Comparison of ENCODE assay signal across 22 mouse cellular contexts in genomic region chr14:58046639-58047284, GRCm38 (mm10). TPM values are rescaled to one million over a fixed set of nuclear protein-coding genes. Genes with fewer than 3 reads are reported as not detected.
DNase-seq lines count a peak whose midpoint lies in the region; ATAC-seq and TF ChIP-seq lines count a peak whose summit lies in the region.
"Had no signal": no experiment of that assay in that cellular context is flagged by ENCODE, and none has a peak within 500 bp of the region (broad histone marks: within the 10 kb centered on the region; RNA-seq: fewer than 3 reads in every experiment).

No protein-coding gene starts in this region.

- H3K9me3 ChIP-seq in intestine, embryonic 14.5 days (ENCODE audit: control insufficient read depth, low read length): no peaks in the 10 kb centered on the region
- H3K9me3 ChIP-seq in intestine, embryonic 15.5 days: no peaks in the 10 kb centered on the region
- no peaks in the 10 kb centered on the region for H3K9me3 ChIP-seq in stomach, embryonic 15.5 days
- no peaks in the 10 kb centered on the region for H3K9me3 ChIP-seq in hindbrain, postnatal 0 days (ENCODE audit: low read length)
- H3K9me3 ChIP-seq: embryonic facial prominence, embryonic 12.5 days; forebrain, embryonic 12.5 days; heart, embryonic 10.5 days had no signal

- H3K4me3 ChIP-seq in intestine, embryonic 14.5 days (ENCODE audit: low read depth, low read length): no peak overlapping the region
- no peak overlapping the region for H3K4me3 ChIP-seq in intestine, embryonic 15.5 days (replicated peaks)
- no peak overlapping the region for H3K4me3 ChIP-seq in stomach, embryonic 15.5 days (replicated peaks)
- no peak overlapping the region for H3K4me3 ChIP-seq in hindbrain, postnatal 0 days (ENCODE audit: low read length)
- H3K4me3 ChIP-seq: embryonic facial prominence, embryonic 12.5 days; forebrain, embryonic 12.5 days; heart, embryonic 10.5 days had no signal

- no peaks in the 10 kb centered on the region for H3K4me1 ChIP-seq in intestine, embryonic 14.5 days (replicated peaks; ENCODE audit: control insufficient read depth, insufficient read depth, low read length)
- H3K4me1 ChIP-seq in intestine, embryonic 15.5 days (replicated peaks): no peaks in the 10 kb centered on the region
- H3K4me1 ChIP-seq in stomach, embryonic 15.5 days: no peaks in the 10 kb centered on the region; the same call in 1 of the 2 replicates
- H3K4me1 ChIP-seq in hindbrain, postnatal 0 days (ENCODE audit: insufficient read depth, low read length): no peaks in the 10 kb centered on the region
- H3K4me1 ChIP-seq: embryonic facial prominence, embryonic 12.5 days; forebrain, embryonic 12.5 days; heart, embryonic 10.5 days had no signal

- H3K27me3 ChIP-seq in intestine, embryonic 14.5 days (replicated peaks; ENCODE audit: control insufficient read depth, insufficient read depth, low read length): no peaks in the 10 kb centered on the region
- H3K27me3 ChIP-seq in intestine, embryonic 15.5 days (replicated peaks): no peaks in the 10 kb centered on the region
- no peaks in the 10 kb centered on the region for H3K27me3 ChIP-seq in stomach, embryonic 15.5 days (replicated peaks)
- no peaks in the 10 kb centered on the region for H3K27me3 ChIP-seq in hindbrain, postnatal 0 days (ENCODE audit: insufficient read depth, low read length)
- H3K27me3 ChIP-seq: embryonic facial prominence, embryonic 12.5 days; forebrain, embryonic 12.5 days had no signal

- WGBS in intestine, embryonic 14.5 days: 72% methylated on average over 4 of the region's 4 CpGs
- whole genome bisulfite sequencing in intestine, embryonic 15.5 days: 62% methylated on average over 4 of the region's 4 CpGs
- WGBS in stomach, embryonic 15.5 days: 52% methylated on average over 4 of the region's 4 CpGs
- WGBS in hindbrain, postnatal 0 days: 91% methylated on average over 4 of the region's 4 CpGs

- no peak overlapping the region for H3K9ac ChIP-seq in intestine, embryonic 14.5 days (ENCODE audit: low read length)
- H3K9ac ChIP-seq in intestine, embryonic 15.5 days: no peak overlapping the region
- H3K9ac ChIP-seq in stomach, embryonic 15.5 days: no peak overlapping the region
- H3K9ac ChIP-seq in hindbrain, postnatal 0 days (replicated peaks; ENCODE audit: low read length): no peak overlapping the region
- H3K9ac ChIP-seq: embryonic facial prominence, embryonic 12.5 days; forebrain, embryonic 12.5 days had no signal

- ATAC-seq in intestine, embryonic 14.5 days (replicated peaks; ENCODE audit: low FRiP score, low TSS enrichment, low read depth): peak; percentile 60; the same call in 1 of the 2 replicates
- ATAC-seq in intestine, embryonic 15.5 days: peak; percentile 96
- ATAC-seq in stomach, embryonic 15.5 days (ENCODE audit: insufficient read depth, low FRiP score, low read depth): peak; percentile 87
- ATAC-seq in hindbrain, postnatal 0 days: no peak
- ATAC-seq: forebrain, embryonic 16.5 days had no signal

- DNase-seq in kidney, adult 9 months: peak; percentile 76
- DNase-seq in kidney, adult 18-20 months: no peak
- no peak for DNase-seq in intestine, embryonic 14.5 days (ENCODE audit: low spot score)
- no peak for DNase-seq in hindbrain, postnatal 0 days (ENCODE audit: low spot score)
- DNase-seq in adrenal gland, adult (ENCODE audit: inconsistent age in 2 of 2, low spot score in 1 of 2): no peak
- no peak for DNase-seq in layer of hippocampus, adult 11-12 months (ENCODE audit: low spot score)
- DNase-seq: adrenal gland, adult 8-10 months; cerebellum, adult 11 months; cerebellum, adult 8-10 months; cerebellum, postnatal 14 days; embryo, embryonic 11 days; gastrocnemius, postnatal 10 days; heart, adult 18-20 months; heart, postnatal 10 days had no signal

- no peaks in the 10 kb centered on the region for H3K36me3 ChIP-seq in intestine, embryonic 14.5 days (ENCODE audit: control insufficient read depth, insufficient read depth, low read length)
- H3K36me3 ChIP-seq in intestine, embryonic 15.5 days: no peaks in the 10 kb centered on the region
- no peaks in the 10 kb centered on the region for H3K36me3 ChIP-seq in stomach, embryonic 15.5 days
- H3K36me3 ChIP-seq in hindbrain, postnatal 0 days (ENCODE audit: insufficient read depth, low read length): no peaks in the 10 kb centered on the region
- H3K36me3 ChIP-seq: embryonic facial prominence, embryonic 12.5 days; forebrain, embryonic 12.5 days; heart, embryonic 10.5 days had no signal

- H3K4me2 ChIP-seq in intestine, embryonic 14.5 days (ENCODE audit: low read length): no peak overlapping the region
- no peak overlapping the region for H3K4me2 ChIP-seq in intestine, embryonic 15.5 days (replicated peaks)
- H3K4me2 ChIP-seq in stomach, embryonic 15.5 days: no peak overlapping the region
- no peak overlapping the region for H3K4me2 ChIP-seq in hindbrain, postnatal 0 days (ENCODE audit: low read depth, low read length)
- H3K4me2 ChIP-seq: embryonic facial prominence, embryonic 12.5 days; forebrain, embryonic 12.5 days had no signal

- no peak for TF ChIP-seq CTCF in hindbrain, postnatal 0 days (IDR thresholded peaks at IDR 0.05; ENCODE audit: low read depth)

- no peak overlapping the region for H3K27ac ChIP-seq in intestine, embryonic 14.5 days (ENCODE audit: low read depth)
- peak overlapping the region; percentile 44; the same call in 1 of the 2 replicates for H3K27ac ChIP-seq in intestine, embryonic 15.5 days
- peak overlapping the region; percentile 14 for H3K27ac ChIP-seq in stomach, embryonic 15.5 days
- no peak overlapping the region for H3K27ac ChIP-seq in hindbrain, postnatal 0 days
- H3K27ac ChIP-seq: embryonic facial prominence, embryonic 12.5 days; forebrain, embryonic 12.5 days; heart, embryonic 10.5 days had no signal

RNA-seq across cellular contexts. Expression of gene Fgf9, which starts 23.6 kb away (rescaled TPM):
- 21.1 and 22.1 TPM in 2 replicates for polyA plus RNA-seq in intestine, embryonic 14.5 days (2014; fragmentation: Nextera tagmentation; extraction: Ambion mirVana)
- 17.1 and 19.3 TPM in 2 replicates for polyA plus RNA-seq in intestine, embryonic 15.5 days (2015; fragmentation: Nextera tagmentation; extraction: Ambion mirVana)
- 11.8 and 12.6 TPM in 2 replicates for polyA plus RNA-seq in stomach, embryonic 15.5 days (2015; fragmentation: Nextera tagmentation; extraction: Ambion mirVana)
- total RNA-seq in hindbrain, postnatal 0 days (2014; rRNA removed): 10.8 and 12.4 TPM in 2 replicates
- 24.2 and 25.9 TPM in 2 replicates for polyA plus RNA-seq in hindbrain, postnatal 0 days (2015; fragmentation: Nextera tagmentation; extraction: Ambion mirVana)
- total RNA-seq: ES-E14; hematopoietic stem cell, adult 5-6 weeks had no signal

RNA-seq across cellular contexts. Expression of gene Micu2, which starts 47.7 kb away (rescaled TPM):
- polyA plus RNA-seq in intestine, embryonic 14.5 days (2014; fragmentation: Nextera tagmentation; extraction: Ambion mirVana): 51.4 and 53.4 TPM in 2 replicates
- polyA plus RNA-seq in intestine, embryonic 15.5 days (2015; fragmentation: Nextera tagmentation; extraction: Ambion mirVana): 80.4 and 84.5 TPM in 2 replicates
- polyA plus RNA-seq in stomach, embryonic 15.5 days (2015; fragmentation: Nextera tagmentation; extraction: Ambion mirVana): 86.2 and 88.4 TPM in 2 replicates
- 42.1 and 43.5 TPM in 2 replicates for total RNA-seq in hindbrain, postnatal 0 days (2014; rRNA removed)
- 69.1 and 70.9 TPM in 2 replicates for polyA plus RNA-seq in hindbrain, postnatal 0 days (2015; fragmentation: Nextera tagmentation; extraction: Ambion mirVana)

Comparison
In these comparisons a context has a peak if more than half of its experiments do, and no peak if none do; other contexts are left out.
1. H3K27ac ChIP-seq: peak in intestine, embryonic 15.5 days (single experiment) and stomach, embryonic 15.5 days (single experiment); none in intestine, embryonic 14.5 days (single experiment) and hindbrain, postnatal 0 days (single experiment).